Mouse (Mus musculus) brain, embryonic 18.5 days (tissue): Measurements from ENCODE around the gene Myo9a.
"Not testable (repeated sequence)": the region's sequence is repeated elsewhere in the genome, so short reads cannot be mapped to it uniquely, and the experiment has no call there.

Experiments used
- DNase-seq: peaks from one replicate; pipeline ENCODE4 v3.0.0-alpha.2; 2012; ENCODE audit warnings: low read depth, low spot score

Myo9a gene

DNA sequence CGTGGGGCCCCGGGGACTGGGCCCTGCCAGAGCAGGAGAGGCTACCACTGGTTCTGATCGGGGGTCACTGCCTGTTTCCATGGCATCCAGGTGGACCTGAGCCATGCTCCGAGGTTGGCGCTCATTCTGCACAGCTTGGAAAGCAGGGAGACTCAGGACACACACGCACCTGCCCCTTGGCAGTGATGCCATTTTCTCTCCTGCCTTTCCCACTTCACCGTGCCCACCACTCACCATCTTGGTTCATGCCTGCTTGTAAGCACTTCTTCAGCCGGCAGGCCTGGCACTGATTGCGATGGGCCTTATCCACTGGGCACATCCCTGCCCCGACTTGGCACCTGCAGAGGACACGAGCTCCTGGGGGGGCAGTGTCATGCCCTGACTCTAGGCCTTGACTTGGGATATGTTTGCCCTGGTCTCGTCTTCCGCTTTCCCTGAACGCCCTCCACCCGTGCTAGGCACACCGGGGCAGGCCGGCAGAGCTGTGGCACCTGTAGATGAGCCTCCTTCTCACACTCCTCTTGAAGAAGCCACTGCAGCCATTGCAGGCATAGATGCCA lies 198.1 kb downstream of the Myo9a start:
- no peak for DNase-seq

DNA sequence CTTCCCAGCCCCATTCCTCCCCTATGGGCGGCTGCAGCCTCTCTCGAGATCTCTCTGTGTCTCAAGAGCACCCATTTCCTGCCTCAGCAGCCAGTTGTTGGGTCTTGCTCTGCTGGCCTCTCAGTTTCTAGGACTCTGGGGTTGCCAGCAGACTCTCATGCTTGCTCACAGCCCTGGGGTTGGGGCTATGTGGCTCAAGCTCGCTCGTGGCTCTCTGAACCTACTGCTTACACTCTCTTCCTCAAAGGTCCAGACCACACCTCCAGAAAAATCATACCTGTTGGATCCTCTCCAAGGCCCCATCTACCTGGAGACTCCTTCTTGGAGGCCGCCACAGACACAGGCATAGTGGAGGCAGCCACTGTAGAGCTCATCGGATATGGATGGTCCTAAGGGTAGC lies 198.8 kb downstream of the Myo9a start:
- DNase-seq: no peak

DNA sequence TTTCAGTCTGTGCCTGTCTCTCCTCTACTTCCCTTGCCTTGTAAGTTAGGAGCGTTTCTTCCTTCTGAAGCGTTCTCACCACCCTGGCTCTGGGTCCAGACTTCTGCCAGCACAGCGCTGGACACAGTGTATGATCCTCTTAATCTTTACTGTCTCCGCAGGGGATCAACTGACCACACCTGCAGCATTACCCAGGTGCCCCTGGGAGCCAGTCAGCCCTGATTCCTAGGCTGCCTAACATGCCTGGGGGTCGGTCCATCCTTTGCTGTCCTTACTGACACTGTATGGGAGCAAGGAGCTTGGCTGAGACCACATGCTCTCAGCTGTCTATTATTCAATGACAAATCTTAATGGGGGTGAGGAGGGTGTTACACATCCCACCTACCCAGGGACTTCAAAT lies 199.3 kb downstream of the Myo9a start:
- DNase-seq: no peak

DNA sequence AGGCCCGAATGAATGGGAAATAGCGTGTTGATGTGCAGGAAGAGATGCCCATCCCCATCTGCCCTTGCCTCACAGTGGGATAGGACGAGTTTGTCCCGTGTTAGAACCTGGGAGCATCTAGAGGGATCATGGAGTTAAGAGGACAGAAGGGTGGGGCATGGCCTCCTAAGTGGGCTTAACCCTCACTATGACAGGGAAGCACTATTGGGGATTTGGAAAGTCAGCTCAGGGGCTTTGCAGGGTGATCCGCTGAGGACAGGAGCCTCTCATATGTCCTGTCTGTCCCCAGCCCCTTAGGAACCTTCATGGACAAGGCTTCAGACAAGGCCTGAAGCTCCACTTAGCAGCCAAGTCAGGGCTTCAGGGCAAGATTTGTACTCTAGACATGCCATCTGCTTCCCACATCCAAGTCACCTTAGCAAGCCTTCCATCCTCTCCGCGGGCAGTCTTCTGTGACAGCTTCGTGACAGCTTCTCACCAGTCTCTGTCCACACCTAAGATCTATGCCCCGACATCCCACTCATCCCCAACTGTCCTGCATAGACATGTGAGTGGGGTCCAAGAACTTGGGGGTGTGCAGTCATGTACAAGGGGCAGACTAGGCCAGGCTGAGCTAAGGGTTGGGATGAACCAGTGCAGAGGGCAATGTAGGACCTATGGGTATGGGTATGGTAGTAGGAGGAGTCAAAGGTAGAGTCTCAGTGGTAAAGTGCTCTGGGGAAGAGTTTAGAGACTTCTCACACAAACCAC lies 200.5 kb downstream of the Myo9a start:
- DNase-seq: no peak

DNA sequence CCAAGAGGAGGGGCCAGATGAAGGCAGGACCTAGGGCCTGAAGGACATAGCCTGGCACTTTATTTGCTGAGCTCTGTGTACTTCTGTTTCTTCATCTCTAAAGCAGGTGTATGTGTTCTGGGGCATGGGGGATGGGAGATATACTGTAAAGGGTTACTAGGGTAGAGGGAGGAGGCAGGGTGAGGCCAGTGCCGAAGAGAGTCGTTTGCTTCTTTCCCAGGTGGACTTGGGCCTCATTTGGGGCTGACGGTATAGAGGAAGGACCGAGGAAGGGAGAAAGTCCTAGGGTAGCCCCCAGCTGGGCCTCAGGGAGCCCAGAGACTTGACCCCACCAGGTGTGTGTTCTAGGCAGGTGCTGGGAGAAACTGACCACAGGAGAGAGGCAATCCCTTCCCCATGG lies 201.2 kb downstream of the Myo9a start:
- DNase-seq: no peak

DNA sequence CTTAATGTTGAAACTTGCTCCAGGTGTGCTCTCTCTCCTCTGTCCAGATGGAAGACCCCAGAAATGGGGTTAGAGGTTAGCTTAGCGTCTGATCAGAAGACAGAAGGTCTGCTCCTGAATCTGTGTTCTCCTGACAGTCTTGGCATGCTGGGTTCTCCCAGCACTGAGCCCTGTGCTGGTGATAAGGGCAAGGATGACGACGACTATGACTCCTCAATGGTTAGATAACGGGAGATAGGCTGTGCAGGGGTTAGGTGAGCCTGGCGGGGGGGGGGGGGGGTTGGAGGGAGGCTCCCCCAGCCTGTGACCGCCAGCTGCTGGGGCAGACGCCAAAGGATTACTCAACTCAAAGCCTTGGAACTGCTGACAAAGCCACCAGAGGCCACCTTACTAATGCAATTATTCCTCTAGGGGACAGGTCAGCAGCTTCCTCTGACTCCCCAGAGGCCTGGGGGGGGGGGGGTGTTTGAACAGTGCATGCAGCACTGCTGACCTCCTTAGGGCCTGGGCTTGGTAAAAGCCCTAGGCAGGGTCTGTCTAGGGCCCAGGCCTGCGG lies 201.9 kb downstream of the Myo9a start:
- DNase-seq: no peak

DNA sequence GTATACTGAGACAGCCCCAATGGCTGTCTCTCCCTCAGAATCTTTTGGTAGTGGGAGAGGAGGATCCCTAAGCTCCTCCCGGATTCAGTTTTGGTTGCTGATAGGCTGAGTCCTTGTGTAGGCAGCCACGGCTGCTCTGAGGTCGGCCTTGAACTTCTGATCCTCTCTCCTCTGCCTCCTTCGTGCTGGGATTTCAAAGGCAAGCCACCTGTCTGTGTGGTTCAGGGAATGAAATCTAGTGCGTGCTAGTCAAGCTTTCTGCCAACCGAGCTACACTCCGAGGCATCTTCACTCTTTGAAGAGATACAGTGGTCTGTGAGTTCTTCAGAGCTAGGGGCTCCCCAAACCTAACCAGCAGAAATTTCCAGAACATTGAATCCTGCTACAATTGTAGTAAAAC lies 202.9 kb downstream of the Myo9a start:
- no peak for DNase-seq

DNA sequence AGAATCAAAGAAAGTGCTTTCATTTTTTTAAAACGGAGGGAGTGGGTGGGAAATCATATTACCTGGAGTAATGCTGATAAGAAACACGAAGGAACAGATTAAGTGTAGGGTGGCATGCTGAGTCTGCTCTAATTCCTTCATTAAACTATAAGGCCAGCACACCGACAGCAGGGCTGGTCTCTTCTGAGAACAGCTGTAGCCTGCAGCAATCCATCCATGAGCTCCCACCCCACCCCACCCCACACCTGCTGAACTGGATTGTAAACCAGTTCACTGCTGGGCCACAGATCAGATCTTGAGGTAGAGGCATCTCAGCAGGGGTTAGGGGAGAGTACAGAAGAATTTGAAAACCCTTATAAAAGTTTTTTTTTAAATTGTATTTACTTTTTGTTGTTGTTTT lies 204.5 kb downstream of the Myo9a start:
- DNase-seq: no peak

DNA sequence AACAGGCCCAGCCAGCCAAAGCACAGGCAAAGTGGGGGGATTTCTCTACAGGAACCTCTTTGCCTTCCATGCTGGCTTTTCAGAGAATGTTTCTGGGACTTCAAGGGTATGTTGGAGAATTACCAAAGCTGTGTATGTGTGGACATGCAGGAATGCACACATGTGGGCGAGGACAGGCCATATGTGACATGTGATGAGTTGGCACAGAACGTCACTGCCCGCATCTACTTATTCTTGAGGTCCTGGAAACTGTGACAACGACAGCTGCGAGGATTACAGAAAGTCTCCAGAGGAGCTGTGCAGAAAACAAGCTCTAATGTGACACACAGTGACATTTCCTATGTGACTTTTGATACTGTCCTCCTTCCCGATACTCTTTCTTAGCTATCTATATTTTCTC lies 205.0 kb downstream of the Myo9a start:
- DNase-seq: no peak

DNA sequence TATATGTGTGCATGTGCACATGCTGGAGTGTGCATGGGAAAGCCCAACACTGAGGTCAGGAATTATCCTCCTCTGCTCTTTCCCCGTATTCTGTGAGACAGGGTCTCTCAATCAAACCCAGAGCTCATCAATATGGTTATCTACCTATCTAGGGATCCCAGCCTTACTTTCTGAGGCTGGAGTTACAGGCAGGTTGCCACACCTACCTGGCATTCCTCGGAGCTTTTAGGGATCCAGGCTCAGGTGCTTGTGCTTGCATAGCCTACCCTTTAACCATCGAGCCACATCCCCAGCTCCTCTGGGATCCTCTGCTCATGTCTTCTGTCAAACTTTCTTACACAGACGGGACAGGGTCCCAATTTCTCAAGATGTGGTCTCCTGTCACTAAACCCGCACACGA lies 205.8 kb downstream of the Myo9a start:
- DNase-seq: no peak

DNA sequence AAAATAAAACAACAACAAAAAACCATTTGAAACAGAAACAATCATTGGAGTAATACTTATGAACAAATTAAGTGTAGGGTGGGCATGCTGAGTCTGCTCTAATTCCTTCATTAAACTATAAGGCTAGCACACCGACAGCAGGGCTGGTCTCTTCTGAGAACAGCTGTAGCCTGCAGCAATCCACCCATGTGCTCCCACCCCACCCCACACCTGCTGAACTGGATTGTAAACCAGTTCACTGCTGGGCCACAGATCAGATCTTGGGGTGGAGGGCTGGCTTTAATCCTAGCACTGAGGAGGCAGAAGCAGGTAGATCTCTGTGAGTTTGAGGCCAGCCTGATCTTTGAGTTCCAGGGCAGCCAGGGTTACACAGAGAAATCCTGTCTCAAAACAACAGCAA lies 207.4 kb downstream of the Myo9a start:
- not testable (repeated sequence) for DNase-seq

DNA sequence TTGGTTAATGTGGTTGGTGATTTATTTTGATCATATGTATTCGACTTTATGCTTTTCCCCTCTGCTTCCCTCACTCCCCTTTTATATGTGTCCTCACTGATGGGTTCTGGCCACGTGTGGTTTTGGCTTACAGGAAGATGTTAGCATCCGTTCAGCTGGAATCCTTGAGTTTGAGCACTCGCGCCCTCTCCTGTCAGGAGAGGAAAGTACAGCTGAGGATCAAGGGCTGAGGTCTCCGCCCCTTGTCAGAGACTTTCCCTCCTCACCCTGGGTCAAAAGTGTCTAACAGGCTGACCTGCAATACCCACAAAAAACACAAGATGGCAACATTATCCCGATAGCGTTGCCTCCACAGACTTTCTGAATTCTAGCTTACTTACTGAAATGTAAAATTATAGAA lies 208.6 kb downstream of the Myo9a start:
- DNase-seq: peak; percentile 58

DNA sequence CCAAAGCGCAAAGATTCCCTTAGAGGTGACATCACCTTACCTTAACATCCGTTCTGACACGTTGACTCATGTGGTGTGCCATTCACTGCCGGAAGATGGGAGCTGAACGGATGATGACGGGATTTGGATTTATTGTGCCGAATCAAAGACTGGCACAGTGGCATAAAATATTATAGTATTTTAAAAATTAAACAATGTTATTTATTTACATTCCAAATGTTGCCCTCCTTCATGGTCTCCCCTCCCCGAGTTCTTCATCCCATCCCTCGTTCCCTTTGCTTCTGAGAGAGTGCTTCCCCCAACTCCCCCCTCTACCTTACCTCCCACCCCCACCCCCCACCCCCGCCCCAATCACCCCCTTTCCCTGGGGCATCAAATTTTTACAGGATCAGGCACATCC lies 209.9 kb downstream of the Myo9a start, which contains the start of gene Nr2e3:
Nr2e3 (minus strand) TSS at position 101 of the 400 bp plus-strand sequence.
- DNase-seq: no peak

DNA sequence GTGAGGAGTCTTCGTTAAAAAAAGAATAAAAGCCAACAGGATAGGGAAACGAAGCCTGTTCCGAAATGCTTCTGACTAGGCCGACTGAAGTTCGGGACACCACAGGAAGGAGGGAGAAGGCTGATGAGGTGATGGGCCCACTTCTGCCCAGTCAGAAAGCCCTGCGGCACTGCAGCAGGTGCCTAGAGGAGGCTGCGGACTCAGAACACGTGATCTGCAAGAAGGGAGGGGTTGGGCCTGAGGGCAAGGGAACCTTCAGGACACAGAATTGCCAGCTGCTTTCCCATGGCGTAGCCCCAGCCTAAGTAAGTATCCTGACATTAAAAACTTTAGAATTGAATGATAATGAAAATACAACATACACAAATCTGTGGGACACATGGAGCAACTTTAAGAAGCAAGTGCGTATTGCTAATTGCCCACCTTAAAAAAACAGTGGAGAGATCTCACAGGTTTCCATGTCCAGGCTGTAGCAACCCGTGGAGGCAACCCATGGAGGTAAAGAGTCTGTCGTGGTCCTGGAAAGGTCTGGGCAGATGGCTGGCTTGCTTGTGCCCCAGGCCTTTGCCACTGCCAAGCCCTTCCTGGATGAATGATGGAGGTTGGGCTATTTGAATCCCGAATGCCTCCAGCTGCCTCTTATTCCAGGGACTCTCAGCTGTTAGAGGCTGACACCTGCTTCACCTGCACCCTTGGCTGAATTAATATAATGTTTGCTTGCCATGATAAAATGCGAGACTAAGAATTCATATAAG lies 210.7 kb downstream of the Myo9a start:
- DNase-seq: no peak

DNA sequence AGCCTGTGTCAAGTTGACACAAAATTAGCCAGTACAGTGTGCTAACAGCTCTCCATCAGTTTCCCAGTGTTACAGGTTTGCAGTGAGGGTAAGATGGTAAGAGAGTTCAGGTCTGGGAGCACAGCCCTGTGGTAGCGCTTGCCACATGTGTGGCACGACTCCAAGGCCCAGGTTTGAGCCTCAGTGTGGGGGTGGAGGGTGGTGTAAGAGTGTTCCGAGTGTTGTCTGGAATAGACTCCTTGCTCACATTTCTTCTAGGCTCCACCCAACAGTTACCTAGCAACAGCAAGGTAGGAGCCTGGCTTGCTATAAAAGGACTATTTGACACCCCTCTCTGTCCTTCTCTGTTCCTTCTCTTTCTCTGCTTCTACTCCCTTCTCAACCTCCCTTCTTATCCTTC lies 213.7 kb downstream of the Myo9a start:
- DNase-seq: no peak

DNA sequence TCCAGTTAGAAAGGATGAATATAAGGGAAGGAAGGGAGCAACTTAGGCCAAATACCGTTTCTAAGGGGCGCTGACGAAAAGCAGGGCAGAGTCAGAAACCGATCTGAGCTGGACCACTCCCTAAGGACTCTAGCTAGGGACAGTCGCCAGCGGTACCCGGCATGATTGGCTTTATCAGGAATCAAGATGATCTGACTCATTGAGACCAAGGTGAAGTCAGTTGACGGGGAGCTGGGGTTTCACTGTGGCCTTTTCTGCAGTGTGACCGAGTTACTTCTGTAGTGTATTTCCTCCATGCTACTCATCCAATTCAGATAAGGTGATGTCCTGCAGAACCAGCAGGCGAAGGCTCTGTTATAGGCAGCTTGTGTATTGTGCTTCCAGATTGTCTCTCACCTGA lies 214.3 kb downstream of the Myo9a start:
- no peak for DNase-seq

DNA sequence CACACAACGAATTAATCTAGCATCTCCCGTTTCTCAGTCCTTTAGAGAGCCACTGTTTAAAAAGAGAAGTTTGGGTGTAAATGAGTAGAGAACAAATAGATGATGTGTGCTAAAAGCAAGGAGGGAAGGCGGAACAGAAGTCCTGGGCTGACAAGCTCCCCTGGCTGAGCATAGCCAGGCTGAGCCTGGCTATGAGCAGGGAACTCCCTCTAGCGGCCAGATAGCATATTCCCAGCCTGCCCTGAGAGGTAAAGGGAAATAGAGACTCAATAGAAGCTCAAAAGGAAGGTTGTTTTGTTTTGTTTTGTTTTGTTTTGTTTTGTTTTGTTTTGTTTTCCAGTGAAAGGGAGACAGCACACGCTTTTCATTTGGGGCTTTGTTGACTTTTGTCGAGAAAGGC lies 218.7 kb downstream of the Myo9a start:
- DNase-seq: peak; percentile 20

DNA sequence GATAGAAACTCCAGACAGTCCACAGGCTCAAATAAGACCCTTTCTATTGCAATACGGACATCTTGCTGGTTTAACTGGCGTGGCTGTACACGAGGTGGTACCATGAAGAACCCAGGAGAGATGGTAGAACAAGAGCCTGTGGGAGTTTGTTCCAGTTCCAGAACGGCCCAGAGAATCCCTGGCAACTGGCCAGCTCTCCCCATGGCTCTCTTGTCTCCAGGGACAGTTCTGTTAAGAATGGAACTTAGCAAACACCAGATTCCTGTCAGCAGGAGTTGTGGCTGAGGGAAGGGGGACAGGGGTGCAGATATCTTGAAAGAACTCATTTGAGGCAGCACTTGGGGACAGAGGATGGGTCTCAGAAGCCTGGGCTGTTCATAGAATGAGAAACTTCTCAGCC lies 220.6 kb downstream of the Myo9a start:
- DNase-seq: no peak
